Mouse (Mus musculus): ENCODE results near the gene Dnm1.
A peak's percentile ranks its signal among the peaks of the same experiment; 100 is the strongest.
"Not testable (repeated sequence)": the region's sequence is repeated elsewhere in the genome, so short reads cannot be mapped to it uniquely, and the experiment has no call there.

The Dnm1 gene

GRCm38 (mm10) chr2:32314831-32315230, 38.3 kb downstream of the Dnm1 start:
- DNase-seq (ENCODE audit: low spot score in 2 of 2) = no peak

GRCm38 (mm10) chr2:32312318-32312964, 40.7 kb downstream of the Dnm1 start:
- DNase-seq (ENCODE audit: low spot score in 2 of 2) = no peak

DNA sequence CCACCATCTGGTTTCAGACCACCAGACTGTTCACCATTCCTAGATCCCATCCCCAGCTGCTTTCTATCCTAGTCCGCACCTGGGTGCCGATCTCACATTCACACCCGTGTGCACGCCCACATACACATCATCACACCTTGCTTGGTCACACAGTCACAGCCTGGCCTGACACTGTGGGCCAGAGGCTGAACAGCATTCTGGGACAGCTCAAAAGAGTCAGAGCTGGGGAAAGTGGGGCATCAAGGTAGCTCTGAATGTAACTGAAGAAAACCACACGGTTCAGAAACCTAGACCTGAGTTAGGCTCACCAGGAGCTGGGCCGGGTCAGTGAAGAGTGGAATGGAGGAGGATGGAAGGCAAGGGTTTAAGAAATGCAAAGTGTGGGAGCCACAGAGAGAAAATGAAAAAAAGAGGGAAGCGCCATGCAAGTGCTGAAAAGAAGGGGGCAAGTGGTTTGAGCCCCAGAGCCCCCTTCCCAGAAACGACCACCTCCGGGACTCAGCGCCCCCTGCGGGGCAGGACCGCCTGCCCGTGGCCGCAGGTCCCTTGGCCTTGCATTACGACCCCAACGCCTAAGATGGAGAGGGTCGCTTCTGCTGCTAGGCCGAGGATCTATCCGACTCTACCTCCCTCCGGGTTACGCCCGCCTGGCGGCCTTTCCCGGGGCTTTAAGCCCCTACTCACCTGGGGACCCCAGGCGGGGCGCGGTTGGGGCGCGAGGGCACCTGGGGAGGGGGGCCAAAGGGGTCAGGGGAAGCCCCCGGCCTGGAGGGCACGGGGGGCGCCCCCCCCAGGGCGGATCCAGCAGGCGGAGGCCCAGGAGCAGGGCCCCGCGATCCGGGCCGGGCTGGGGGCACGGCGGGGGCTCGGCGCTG, 41.5 kb downstream of the Dnm1 start:
- DNase-seq (ENCODE audit: low spot score in 2 of 2) = no peak

DNA sequence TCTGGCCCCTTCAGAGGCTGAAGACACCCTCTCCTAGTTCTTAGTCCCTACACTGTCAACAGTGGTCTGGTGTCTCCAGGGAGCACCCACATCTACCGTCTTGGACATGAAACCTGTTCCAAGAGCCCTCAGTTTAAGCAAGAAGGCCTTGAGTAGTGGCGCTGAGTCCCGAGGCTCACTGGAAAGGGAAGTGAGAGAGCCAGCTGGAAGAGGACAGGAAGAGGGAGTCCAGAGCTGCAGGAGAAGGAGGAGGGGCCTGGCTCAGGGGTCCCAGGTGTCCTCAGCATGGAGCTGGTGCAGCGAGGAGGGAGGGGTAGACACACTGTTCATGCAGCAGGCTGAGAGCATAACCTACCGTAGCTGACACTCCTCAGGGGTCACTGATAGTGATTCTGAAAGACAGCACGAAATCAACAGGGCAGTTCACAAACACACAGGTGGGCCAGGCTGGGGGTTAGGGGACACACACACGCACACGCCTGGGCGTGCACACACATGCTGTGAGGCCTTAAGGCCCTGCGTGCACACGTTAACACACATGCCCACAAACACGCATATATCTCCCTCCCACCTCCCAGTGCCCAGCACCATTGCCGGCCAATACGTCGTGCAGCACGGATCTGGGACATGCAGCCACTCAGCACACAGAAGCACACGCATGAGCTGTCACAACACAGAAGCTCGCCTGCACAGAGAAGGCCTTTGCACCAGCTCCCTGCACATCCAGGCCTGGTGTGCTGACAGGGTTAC, 42.9 kb downstream of the Dnm1 start:
- no peak for DNase-seq (ENCODE audit: low spot score in 2 of 2)

DNA sequence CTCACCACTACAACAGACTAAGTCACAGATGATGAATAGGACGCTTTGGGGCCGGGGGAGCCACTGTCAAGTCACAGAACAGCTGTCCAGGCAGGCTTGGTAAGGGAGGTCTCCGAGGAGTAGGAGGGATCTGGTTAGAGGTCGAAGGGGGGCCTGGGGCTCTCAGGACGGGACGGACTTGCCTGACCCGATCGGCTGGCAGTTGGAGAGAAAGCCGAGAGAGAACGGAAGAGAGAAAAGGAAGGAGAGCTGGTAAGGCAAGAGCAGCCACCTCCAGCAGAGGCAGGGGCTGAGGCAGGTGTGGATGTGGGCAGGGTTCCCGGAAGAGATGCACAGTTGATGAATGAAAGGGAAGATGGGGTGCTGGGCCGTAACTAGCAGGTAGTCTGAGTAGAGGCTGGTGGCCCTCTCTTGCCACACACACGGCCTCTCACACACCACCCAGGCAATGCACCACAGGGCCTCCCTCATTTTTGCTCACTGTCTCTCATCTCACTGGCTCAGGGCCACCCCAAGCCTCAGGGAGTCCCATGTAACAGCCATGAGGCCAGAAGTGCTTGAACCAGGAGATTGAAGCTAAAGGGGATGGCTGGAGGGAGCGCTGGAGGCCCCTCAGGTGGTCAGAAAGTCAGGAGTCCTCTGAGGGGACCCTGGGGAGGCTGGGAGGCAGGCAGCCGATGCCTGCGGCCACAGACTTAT, 44.1 kb downstream of the Dnm1 start:
- no peak for DNase-seq (ENCODE audit: low spot score in 2 of 2)

DNA sequence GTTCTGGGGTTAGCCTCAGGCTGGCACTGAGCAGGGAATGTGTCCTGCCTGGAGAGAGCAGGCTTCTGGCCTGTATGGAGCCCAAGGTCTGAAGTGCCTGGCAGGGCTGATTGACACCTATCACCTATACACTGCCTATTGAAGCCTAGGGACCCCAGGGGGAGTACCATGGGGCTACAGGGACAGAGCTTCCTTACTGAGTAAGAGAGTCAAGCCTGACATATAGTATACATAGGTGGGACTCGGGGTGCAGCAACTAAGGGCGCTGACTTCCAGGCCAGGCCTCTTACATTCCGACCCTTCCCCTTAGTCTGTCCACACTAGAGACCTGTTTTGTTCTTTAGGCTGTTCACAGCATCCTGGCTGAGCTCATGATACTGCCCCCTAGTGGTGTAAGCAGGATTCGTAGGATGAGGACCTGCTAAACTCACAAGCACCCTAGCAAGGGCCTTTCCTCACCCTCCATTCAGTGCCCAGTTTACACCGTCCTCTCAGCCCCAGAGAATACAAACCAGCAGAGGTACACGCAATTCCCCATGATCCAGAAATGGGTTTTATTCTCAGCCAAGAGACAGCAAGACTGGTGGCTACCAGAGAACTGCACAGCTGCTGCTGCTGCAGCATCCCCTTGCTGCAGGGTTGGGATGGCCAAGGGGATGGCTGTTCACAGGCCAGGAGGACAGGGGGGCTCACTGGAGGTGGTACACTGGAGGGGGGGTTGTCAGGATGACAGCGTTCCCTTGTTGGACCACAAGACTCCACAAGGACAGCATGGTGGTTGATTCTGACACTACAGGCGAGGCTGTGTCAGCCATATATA, 45.0 kb downstream of the Dnm1 start:
- DNase-seq (ENCODE audit: low spot score in 2 of 2) = no peak

- DNase-seq (ENCODE audit: low spot score in 2 of 2) = no peak
These were observed 45.8 kb downstream of the Dnm1 start for GRCm38 (mm10) chr2:32307247-32307798.

GRCm38 (mm10) chr2:32306176-32306575, 47.0 kb downstream of the Dnm1 start:
- DNase-seq (ENCODE audit: low spot score in 2 of 2) = no peak

DNA sequence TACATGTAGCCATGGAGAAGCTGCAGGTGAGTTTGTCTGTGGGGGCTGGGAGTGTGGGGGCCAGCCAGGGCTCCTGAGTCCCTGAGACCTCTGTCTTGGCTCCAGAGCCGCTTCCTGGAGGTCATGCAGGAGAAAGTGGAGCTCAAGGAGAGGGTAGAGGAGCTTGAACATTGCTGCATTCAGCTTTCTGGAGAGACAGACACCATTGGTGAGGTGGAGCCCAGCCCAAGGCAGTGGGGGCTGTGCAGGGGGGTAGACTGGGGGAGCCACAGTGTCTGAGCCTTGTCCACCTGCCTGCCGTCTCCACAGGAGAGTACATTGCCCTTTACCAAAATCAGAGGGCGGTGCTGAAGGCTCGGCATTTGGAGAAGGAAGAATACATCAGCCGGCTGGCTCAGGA, 47.5 kb downstream of the Dnm1 start:
- no peak for DNase-seq (ENCODE audit: low spot score in 2 of 2)

DNA sequence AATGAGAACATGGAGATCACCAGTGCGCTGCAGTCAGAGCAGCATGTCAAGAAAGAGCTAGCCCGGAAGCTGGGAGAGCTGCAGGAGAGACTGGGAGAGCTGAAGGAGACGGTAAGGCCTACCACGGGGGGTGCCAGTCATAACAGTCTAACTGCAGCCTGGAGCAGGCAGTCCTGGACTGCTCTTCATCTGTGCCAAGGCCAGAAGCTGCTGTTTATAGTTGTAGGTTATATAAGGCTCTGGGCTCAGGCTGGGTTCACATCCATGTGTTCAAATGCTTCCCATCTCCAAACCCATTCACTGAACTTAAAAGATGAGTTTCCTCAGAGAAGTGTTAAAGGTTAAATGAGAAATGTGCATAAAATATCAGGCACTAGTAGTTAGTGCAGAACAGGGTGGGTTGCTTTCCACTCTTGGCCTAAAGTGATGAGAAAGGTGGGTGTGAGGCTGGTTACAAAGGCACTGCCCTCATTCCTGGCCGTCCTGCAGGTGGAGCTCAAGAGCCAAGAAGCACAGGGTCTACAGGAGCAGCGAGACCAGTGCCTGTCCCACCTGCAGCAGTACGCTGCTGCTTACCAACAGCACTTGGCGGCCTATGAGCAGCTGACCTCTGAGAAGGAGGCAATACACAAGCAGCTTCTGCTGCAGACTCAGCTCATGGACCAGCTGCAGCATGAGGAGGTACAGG, 48.8 kb downstream of the Dnm1 start:
- DNase-seq (ENCODE audit: low spot score in 2 of 2) = no peak

GRCm38 (mm10) chr2:32302952-32303351, 50.2 kb downstream of the Dnm1 start:
- no peak for DNase-seq (ENCODE audit: low spot score in 2 of 2)

DNA sequence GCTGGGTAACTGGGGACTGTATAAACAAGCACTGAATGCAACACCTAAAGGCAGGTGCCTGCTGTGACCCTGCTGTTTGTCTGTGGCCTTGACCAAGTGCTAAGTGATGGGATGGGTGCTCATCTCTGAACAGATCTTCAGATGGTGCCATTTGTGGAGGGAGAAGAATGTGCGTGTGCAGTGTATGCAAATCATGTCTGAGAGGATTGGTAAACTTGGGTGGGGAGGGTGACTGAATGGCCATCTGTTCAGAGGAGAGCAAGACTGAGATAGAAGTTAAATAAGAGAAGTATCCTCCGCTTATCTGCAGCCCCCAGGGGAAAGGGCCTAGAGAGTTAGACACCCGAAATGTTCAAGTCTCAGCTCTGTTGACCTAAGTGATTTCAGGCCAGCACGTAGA, 53.7 kb downstream of the Dnm1 start:
- no peak for DNase-seq (ENCODE audit: low spot score in 2 of 2)

DNA sequence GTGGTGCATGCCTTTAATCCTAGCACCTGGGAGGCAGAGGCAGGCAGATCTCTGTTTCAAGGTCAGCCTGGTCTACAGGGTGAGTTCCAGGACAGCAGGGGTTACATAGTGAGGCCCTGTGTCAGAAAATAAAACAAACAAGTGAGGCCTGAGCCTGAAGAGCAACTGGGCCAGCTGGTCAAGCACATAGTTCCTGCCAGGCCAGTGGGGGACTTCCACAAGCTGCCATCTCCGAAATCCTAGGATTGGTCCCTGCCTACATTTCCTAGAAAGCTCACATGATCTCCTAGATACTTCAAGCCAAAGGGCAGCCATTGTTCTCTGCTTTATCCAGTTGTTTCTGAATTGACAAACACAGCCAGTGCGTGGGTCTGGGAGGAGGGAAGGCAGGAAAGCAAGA, 57.3 kb downstream of the Dnm1 start:
- DNase-seq (ENCODE audit: low spot score in 2 of 2) = not testable (repeated sequence)

GRCm38 (mm10) chr2:32295285-32295684, 57.9 kb downstream of the Dnm1 start:
- no peak for DNase-seq (ENCODE audit: low spot score in 2 of 2)

DNA sequence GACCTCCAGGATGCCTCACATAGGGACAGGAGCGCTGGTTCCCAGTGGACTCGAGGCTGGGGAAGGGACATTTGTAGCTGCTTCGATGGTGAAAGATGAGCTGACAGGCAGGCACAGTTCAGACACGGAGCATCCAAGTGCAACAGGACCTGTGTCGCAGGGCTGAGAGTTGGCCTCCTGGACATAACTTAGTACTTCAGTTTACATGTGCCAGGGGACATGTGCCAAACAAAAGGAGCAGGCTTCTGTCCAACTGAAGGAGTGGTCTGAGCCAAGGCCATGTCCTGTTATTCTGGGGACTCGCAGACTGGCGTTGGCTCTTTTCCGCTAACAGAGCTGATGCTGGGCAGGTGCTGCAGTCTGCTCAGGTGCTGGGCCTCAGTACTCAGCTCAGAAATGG, 58.8 kb downstream of the Dnm1 start:
- no peak for DNase-seq (ENCODE audit: low spot score in 2 of 2)

DNA sequence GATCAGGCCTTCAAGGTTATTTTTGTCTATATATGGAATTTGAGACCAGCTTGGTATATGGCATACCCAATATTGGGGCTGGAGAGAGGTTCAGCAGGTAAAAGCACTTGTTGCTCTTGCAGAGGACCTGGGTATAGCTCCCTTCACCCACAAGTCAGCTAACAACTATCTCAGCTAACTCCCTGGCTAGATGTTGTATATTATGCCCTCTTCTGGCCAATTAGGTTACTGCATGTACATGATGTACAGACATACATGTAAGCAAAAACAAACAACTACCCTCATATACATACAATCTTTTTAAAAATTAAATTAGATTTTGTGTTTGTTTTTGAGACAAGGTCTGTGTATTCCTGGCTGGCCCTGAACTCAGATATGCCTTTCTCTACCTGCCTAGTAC, 63.6 kb downstream of the Dnm1 start:
- DNase-seq (ENCODE audit: low spot score in 2 of 2) = no peak

DNA sequence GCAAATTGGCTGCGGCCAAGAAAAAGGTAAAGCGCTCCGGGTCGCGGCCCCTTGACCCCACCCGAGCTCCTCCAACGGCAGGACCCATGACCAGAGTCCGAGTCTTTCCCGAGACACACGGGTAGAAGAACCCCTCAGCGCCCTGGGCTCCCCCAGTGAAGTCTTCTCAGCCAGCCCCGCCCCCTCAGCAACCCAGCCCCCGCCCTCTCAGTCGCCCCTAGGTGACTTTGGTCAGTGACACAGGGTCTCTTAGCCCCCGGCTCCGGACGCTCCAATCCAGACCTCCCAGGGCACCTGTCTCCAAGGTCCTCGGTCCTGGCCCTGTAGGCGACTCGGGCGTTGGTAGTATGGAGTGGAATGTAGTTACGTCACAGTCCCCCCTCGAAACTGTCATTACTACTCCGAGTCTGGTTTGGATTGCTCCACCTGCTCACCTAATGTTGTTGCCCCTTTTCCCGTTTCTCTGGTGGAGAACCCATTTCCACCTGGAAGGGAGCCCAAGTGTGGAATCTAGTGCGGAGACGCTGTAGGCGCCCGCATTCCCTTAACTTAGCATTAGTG, 64.7 kb downstream of the Dnm1 start:
- DNase-seq (ENCODE audit: low spot score in 2 of 2) = no peak

DNA sequence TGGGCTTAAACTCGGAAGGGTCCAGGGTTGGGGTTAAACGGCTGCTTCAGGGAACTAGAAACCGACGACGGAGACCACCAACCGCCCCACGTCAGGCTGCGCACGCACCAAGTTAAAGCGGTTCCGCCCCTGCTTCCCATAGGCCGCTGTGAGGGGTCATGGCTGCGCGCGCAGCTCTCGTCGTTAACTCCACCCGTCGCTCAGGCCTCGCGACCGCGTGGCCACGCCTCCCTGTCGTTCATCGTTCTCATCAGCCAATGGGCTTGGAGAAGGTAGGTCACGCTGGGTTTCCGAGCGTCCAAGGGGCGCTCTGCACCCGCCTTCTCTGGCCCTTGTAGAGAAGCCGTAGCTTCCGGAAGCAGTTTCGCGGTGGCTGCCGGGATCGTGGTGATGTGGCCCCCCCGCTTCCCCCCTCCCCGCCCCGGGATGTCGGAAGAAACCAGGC, 65.2 kb downstream of the Dnm1 start, which contains the start of gene Swi5:
Swi5 (minus strand) TSS at position 153 of the 445 bp plus-strand sequence.
- peak; percentile 98 for DNase-seq (ENCODE audit: low spot score in 2 of 2)

DNA sequence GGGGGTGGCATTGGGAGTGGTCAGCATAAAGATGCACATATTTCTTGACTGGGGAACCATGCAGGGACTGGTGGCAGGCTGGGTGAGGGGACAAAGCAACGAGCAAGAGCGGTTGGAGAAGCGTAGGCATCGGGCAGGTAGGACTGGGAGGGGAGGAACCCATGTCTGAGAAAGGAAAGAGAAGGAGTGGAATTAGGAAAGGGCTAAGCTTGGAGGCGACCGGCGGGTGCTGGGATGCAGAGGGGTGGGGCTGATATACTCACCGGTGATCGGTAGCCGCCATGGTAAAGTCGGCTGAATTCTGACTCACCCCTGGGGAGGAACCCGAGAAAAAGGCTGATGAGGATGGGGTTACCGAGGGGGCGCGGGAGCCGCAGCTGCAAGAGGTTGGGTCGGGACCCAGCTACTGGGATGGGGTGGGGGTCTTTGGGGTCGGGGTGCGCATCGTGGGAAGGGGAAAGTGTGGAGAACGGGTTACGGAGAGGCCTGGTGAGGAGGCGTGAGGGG, 65.8 kb downstream of the Dnm1 start, which contains the start of gene Golga2:
Golga2 (plus strand) TSS at position 51 of the 507 bp plus-strand sequence.
- DNase-seq (ENCODE audit: low spot score in 2 of 2) = no peak

All from right cerebral cortex, postnatal 36 days (tissue).